Mouse (Mus musculus): ENCODE measurements around the gene Kndc1.

The Kndc1 gene

DNA sequence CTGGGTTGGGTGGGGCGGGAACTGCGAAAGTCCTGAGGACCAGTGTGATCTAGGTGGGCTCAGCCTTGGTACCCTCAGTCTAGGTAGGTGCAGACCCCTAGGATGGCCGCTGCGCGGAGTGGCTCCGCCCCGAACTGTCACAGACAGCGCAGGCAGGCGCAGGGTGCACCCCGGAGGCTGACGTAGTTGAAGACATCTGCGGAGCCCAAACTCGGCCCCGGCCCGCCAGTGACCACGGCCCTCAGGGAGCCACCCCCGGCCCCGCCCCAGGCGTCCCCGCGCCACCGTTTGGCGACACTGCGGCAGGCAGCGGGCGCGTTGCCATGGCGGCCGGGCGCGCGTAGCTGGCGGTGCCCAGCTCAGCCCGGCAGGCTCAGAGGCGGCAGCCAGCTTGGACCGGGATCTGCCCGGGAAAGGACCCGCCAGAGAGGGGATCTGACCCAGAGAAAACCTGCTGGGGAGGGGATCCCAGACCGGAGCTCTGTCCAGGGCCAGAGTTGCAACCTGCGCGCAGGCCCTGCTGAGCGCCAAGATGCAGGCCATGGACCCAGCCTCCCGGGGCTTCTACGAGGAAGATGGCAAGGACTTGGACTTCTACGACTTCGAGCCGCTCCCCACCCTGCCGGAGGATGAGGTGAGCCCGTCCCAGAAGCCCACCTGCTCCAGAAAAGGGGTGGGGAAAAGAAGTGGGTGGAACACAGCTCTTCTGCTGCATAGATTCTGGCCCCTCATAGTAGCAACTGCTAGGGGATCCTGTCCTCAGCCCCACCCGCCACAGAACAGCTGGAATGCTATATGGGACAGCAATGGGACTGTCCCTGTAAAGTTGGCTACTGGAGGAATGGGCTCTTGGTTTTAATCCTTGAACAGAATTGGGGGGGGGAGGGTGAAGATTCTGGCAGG is at the start of gene Kndc1:
TSS of gene Kndc1 (plus strand) at position 42 of the 903 bp plus-strand sequence.
- DNase-seq (ENCODE audit: low spot score) = peak; percentile 75

- DNase-seq (ENCODE audit: low spot score) = no peak
These were observed 49.4 kb upstream of the Kndc1 start for GRCm38 (mm10) chr7:139845101-139845500.

DNA sequence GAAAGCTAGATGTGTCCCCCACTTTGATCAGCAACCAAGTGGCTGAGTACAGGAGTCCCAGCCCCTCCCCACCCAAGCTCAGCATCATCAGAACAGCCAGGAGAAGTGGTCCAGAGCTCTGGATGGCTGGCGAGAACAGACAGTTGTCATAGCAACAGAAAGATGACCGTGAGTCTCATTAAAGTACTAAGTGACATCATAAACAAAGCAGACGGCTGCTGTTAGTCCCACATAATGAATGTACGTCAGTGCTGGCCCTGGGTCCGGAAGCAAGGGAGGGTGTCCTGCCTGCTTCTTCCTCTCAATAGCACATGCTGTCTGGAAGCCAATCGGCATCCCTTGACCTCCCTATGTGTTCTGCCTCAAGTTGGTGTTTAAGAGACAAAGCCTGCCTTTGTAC is 44.3 kb upstream of the Kndc1 start:
- peak; percentile 44 for DNase-seq (ENCODE audit: low spot score)

DNA sequence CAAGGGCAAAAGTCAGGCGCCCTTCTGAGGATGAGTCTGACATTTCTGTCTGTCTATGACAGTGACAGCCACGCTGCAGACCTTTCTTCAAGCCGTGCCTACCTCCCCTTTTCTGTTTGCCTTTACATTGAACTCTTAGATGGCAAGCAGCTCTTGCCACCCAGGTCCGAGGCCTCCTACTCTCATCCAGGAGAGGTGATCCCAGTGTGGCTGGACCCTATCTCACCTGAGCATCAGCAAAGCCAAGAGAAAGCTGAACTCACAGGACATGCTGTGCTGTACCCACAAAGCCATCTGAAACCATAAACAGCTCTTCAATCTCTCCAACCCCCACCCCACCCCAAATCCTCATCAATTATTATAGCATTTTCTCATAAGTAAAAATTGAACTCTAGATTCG is 43.8 kb upstream of the Kndc1 start:
- DNase-seq (ENCODE audit: low spot score) = no peak

DNA sequence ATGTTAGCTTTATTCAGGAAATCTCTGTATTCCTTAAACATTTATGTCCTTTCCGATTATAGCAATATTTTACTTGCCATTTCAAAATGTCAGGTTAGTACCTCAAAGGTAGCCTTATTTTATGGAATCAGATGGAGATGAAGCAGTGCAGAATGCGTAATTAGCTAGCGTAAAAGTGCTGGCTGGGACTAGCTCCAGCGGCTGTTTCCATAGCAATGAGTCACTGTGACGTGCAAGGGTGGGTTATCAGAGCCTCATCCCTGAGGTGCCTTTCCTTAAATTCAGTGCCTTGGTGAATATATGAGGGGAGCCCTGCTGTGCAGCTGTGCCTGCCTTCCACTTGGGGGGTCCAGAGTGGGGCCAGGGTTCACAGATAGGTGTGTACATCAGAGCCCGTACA is 43.4 kb upstream of the Kndc1 start:
- peak; percentile 22 for DNase-seq (ENCODE audit: low spot score)

- no peak for DNase-seq (ENCODE audit: low spot score)
These were observed 39.2 kb upstream of the Kndc1 start for GRCm38 (mm10) chr7:139855261-139855660.

- peak; percentile 75 for DNase-seq (ENCODE audit: low spot score)
These were observed 33.1 kb upstream of the Kndc1 start for GRCm38 (mm10) chr7:139861411-139861810.

DNA sequence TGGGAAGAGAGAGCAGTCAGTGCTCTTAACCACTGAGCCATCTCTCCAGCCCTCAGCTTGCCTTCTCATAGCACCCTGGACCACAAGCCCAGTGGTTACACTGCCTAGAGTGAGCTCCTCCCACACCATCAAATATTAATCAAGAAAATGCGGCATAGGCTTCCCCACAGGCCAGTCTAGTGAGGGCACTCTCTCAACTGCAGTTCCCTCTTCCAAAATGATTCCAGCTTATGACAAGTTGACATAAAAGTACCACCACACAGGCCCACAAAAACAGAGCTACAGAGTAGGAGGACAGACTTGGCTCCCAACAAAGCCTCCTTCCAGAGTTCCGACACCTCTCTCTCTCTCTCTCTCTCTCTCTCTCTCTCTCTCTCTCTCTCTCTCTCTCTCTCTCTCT is 31.4 kb upstream of the Kndc1 start:
- peak; percentile 13 for DNase-seq (ENCODE audit: low spot score)

GRCm38 (mm10) chr7:139864253-139864652 is 30.2 kb upstream of the Kndc1 start:
- peak; percentile 55 for DNase-seq (ENCODE audit: low spot score)

GRCm38 (mm10) chr7:139864871-139865270 is 29.6 kb upstream of the Kndc1 start:
- no peak for DNase-seq (ENCODE audit: low spot score)

- no peak for DNase-seq (ENCODE audit: low spot score)
These were observed 23.5 kb upstream of the Kndc1 start for GRCm38 (mm10) chr7:139871014-139871413.

DNA sequence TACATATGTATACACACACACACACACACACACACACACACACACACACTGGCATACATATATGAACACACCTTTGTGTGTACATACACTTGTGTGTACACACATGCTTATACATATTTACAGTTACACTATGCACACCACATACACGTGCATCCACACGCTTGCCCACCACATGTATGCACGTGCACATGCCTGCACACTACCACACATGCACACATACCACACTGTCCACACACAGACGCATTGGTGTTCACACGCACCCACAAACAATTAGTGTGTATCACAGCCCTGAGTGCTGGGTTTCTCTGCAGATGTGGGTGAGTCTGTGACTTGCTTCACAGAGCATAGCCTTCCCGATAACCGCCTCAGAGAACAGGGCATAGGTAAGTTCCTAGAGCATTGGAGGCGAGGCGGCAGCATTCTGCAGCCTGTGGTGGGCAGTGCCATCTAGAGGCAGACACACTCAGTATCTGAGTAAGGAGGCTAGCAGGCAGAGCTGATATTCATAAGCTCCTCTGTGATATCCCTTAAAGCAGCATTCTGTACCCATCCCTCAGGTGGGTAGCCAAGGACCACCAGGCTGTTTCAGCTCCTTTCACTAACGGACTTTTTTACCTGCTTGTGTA is 17.2 kb upstream of the Kndc1 start:
- peak; percentile 71 for DNase-seq (ENCODE audit: low spot score)

DNA sequence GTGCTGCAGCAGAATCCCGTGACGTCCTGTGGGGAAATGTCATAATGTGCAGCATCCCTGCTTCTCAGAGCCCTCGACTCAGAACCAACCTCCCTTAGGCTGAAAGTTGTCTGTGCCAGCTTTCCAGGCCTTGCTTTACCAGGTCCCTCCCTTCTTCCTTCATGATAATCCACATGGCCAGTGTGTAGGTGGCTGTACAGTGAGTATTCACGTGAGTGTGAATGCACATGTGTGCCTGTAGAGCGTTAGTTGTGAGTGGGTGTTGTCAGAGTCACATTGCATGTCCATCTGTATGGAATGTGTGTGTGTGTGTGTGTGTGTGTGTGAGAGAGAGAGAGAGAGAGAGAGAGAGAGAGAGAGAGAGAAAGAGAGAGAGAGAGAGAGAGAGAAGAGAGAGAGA is 16.4 kb upstream of the Kndc1 start:
- DNase-seq (ENCODE audit: low spot score) = no peak

DNA sequence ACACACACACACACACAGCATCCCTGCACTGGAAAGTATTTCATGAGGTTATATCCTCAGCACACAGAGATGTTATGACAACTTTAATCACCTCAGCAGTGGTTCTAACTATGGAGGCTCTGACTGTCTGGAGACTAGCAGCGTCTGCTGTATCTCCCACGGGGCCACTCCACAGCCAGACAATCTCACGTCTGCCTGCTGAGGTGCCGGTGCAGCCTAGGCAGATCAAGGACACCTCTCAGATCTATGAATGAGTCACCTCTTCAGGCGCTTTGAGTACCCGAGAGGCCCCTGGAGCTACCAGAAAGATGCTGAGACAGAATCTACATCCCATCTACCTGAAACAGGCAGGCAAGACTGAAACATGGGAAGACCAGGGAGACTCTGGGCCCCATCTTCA is 15.9 kb upstream of the Kndc1 start:
- no peak for DNase-seq (ENCODE audit: low spot score)

DNA sequence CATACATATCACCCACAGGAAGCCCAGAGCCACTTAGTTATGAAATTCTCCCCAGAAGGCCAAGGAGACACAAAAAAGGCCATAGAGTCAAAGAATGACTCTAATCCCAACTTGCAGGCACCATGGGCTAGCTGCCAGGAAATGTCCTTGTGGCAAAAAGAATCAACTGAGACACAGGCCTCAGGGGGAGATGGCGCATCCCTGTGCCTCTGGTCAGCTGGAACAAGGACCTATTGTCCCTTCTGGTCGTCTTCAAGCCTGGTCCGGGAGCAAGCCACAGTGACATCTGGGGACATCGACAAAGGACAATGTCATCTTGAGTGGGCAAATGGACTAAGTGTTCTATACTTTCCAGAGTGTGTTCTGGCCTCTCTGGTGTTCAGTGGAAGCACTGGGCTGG is 11.0 kb upstream of the Kndc1 start:
- no peak for DNase-seq (ENCODE audit: low spot score)

- DNase-seq (ENCODE audit: low spot score) = no peak
These were observed 2.7 kb upstream of the Kndc1 start for GRCm38 (mm10) chr7:139891779-139892178.

- no peak for DNase-seq (ENCODE audit: low spot score)
These were observed 1.8 kb downstream of the Kndc1 start for GRCm38 (mm10) chr7:139896271-139896670.

DNA sequence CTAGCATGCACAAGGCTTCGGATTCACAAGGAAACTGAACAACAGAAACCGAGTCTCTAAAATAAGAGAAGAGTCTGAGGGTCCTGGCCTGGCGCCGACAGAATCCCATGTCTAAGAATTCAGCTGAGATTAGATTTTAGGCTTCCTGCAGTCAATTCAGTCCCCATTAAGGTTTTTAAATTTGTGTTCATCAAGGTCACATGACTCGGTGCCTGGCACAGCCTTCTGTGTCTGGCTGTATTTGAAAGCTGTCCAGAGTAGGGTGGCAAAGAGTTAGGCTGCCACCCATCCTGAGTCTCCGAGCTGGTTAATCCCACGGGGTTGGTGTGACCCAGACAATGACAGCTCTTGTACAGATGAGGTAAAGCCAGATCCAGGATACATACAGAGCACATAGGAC is 2.3 kb downstream of the Kndc1 start:
- no peak for DNase-seq (ENCODE audit: low spot score)

DNA sequence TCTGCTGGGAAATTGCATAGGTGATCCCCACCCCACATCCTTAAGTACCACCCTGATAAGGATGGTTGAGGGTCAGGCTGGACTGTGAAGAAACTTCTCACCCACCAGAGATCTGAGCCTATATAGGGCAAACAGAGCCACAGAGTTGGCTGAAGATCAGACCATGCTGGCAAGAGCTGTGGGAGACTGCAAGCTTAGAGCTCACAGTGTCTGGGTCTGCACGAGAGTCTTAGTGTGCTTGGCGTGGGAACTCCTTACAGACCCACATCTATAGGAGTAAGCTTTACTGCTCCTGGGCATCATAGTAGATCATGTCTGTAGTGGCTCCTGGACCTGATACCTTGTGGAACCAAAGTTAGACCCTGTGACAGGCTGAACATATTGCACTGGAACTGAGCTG is 4.1 kb downstream of the Kndc1 start:
- DNase-seq (ENCODE audit: low spot score) = no peak

DNA sequence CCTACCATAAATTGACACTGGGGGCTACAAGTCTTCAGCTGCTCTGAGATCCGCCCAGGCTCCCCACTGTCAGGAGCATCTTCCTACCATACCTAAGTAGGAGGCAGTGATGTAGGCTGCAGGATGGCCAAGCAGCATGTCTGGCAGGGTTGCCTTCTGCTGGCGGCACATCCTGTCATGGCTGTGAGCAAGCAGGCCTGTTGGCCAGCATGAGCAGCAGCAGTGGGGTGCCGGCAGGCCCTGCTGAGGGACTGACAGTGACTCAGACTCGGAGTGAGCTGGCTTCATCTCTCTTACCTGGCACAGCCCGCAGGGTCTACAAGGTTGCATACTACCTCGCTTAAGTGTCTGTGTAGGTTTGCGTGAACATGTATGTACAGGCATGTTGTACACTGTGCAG is 5.0 kb downstream of the Kndc1 start:
- DNase-seq (ENCODE audit: low spot score) = no peak

DNA sequence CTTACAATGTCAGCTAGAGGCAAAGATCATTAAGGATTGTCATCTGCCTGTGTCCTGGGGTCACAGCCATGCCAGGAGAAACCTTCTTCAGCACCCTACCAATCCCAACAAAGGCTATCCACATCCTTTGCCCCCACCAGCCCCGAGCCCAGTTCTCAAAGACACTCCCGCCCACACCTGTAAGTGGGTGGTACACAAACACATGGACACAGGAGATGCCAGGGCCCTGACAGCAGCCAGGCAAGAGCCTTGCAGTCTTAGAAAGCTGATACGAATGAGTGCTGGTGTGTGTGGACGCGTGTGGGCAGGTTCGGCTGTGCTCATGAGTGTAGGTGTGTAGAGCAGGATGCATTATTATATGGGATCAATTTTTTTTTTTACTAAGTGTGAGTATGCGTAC is 6.0 kb downstream of the Kndc1 start:
- DNase-seq (ENCODE audit: low spot score) = no peak

DNA sequence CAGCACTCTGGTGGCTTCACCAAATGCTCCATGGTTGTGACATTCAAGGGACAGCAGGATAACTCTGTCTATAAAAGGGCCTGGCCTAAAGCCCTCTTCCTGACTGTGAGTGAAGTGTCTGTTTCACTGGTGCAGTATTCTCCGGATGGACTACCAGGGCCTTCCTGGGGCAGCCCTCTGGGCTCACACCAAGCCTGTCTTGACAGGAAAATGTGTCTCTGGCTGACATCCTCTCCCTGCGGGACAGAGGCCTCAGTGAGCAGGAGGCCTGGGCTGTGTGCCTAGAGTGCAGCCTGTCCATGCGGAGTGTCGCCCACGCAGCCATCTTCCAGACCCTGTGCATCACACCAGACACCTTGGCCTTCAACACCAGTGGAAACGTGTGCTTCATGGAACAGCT is 6.4 kb downstream of the Kndc1 start:
- DNase-seq (ENCODE audit: low spot score) = no peak

GRCm38 (mm10) chr7:139901981-139902380 is 7.5 kb downstream of the Kndc1 start:
- no peak for DNase-seq (ENCODE audit: low spot score)

GRCm38 (mm10) chr7:139905261-139905660 is 10.8 kb downstream of the Kndc1 start:
- DNase-seq (ENCODE audit: low spot score) = no peak

Measured in retina, embryonic 14.5 days (tissue).